Mouse (Mus musculus): Measurements from ENCODE around the gene Ppp3cb. TPM values are rescaled to one million over a fixed set of nuclear protein-coding genes. Genes with fewer than 3 reads are reported as not detected.

Gene Ppp3cb
- polyA plus RNA-seq, 1 experiment from 2014 or later: 81.1 TPM

- peak; percentile 75 for ATAC-seq (ENCODE audit: low read depth)
- H3K27ac ChIP-seq (replicated peaks): no peak within 1 kb of the TSS; the same call in 1 of the 2 replicates
- H3K27me3 ChIP-seq: peaks cover 11% of the 10 kb centered on the region; the same call in 1 of the 2 replicates
- peak within 1 kb of the TSS; percentile 88 for H3K4me2 ChIP-seq
- H3K9me3 ChIP-seq: no peaks in the 10 kb centered on the region
- H3K4me1 ChIP-seq (replicated peaks): 0 out of 2 replicates have a peak, but pooled peaks cover 3% of the 10 kb centered on the region
- peaks cover 10% of the 10 kb centered on the region for H3K36me3 ChIP-seq
- peak within 1 kb of the TSS; percentile 75 for H3K9ac ChIP-seq
- 1% methylated on average over 48 of the region's 48 CpGs for WGBS
- H3K4me3 ChIP-seq: peak within 1 kb of the TSS; percentile 65
Measured at GRCm38 (mm10) chr14:20479291-20480194, 66.8 kb downstream of the Ppp3cb start, which contains the start of gene Anxa7. Gene Anxa7 (minus strand): TSS chr14:20480133.

DNA sequence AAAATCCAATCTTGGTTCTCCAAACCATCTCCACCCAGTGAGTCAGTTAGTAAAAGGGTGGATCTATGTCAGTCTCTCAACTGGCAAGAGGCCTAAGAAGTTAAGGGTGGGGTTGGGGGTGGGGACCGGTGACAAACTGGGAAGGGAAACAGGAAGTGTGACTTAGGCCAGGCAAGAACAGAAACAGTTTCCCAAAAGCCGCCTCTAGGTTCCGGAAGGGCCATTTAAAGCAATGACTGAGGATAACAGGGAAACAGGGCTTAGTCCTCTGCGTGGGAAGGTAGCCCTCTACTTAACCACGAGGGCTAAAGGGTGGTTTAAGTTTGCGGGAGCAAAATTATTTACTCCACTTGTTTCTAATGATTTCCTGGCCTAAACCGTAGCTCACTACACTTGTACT is 67.6 kb downstream of the Ppp3cb start:
- no peak for ATAC-seq (ENCODE audit: low read depth)
- peaks cover 3% of the 10 kb centered on the region; the same call in 1 of the 2 replicates for H3K36me3 ChIP-seq

GRCm38 (mm10) chr14:20478385-20478784 is 68.0 kb downstream of the Ppp3cb start:
- Histone ChIP-seq H3K4me3 (no peak overlapping the region), H3K36me3 (no peaks in the 10 kb centered on the region), H3K9me3 (no peaks in the 10 kb centered on the region), H3K9ac (no peak overlapping the region), H3K27ac (replicated peaks) (no peak overlapping the region), H3K4me1 (replicated peaks) (0 out of 2 replicates have a peak, but pooled peaks cover 3% of the 10 kb centered on the region), H3K27me3 (peaks cover 11% of the 10 kb centered on the region; the same call in 1 of the 2 replicates), H3K4me2 (peak overlapping the region; percentile 88)
- no peak for ATAC-seq (ENCODE audit: low read depth)
- WGBS: 55% methylated on average over 3 of the region's 3 CpGs

More for the DNA sequence above, 67.6 kb downstream of the Ppp3cb start:
- peak overlapping the region; percentile 65 for H3K4me3 ChIP-seq
- 0 out of 2 replicates have a peak, but pooled peaks cover 3% of the 10 kb centered on the region for H3K4me1 ChIP-seq (replicated peaks)
- peaks cover 11% of the 10 kb centered on the region; the same call in 1 of the 2 replicates for H3K27me3 ChIP-seq
- peak overlapping the region; percentile 88 for H3K4me2 ChIP-seq
- no peak overlapping the region; the same call in 1 of the 2 replicates for H3K27ac ChIP-seq (replicated peaks)
- H3K9me3 ChIP-seq: no peaks in the 10 kb centered on the region
- peak overlapping the region; percentile 75; the same call in 1 of the 2 replicates for H3K9ac ChIP-seq
- WGBS: 27% methylated on average over 7 of the region's 7 CpGs

GRCm38 (mm10) chr14:20477261-20478025 is 68.9 kb downstream of the Ppp3cb start:
- no peak overlapping the region for H3K9ac ChIP-seq
- H3K4me2 ChIP-seq: no peak overlapping the region
- no peak overlapping the region for H3K27ac ChIP-seq (replicated peaks)
- no peaks in the 10 kb centered on the region for H3K36me3 ChIP-seq
- no peaks in the 10 kb centered on the region for H3K9me3 ChIP-seq
- peaks cover 11% of the 10 kb centered on the region; the same call in 1 of the 2 replicates for H3K27me3 ChIP-seq
- WGBS: 48% methylated on average over 4 of the region's 4 CpGs
- 0 out of 2 replicates have a peak, but pooled peaks cover 3% of the 10 kb centered on the region for H3K4me1 ChIP-seq (replicated peaks)
- no peak for ATAC-seq (ENCODE audit: low read depth)
- no peak overlapping the region for H3K4me3 ChIP-seq

GRCm38 (mm10) chr14:20460216-20460615 is 86.2 kb downstream of the Ppp3cb start:
- Histone ChIP-seq H3K4me3 (no peak overlapping the region), H3K9me3 (no peaks in the 10 kb centered on the region), H3K9ac (no peak overlapping the region), H3K36me3 (peaks cover 20% of the 10 kb centered on the region), H3K4me1 (replicated peaks) (no peaks in the 10 kb centered on the region), H3K27ac (replicated peaks) (no peak overlapping the region), H3K27me3 (no peaks in the 10 kb centered on the region), H3K4me2 (no peak overlapping the region)
- 82% methylated on average over 14 of the region's 14 CpGs for WGBS
- ATAC-seq (ENCODE audit: low read depth): no peak

DNA sequence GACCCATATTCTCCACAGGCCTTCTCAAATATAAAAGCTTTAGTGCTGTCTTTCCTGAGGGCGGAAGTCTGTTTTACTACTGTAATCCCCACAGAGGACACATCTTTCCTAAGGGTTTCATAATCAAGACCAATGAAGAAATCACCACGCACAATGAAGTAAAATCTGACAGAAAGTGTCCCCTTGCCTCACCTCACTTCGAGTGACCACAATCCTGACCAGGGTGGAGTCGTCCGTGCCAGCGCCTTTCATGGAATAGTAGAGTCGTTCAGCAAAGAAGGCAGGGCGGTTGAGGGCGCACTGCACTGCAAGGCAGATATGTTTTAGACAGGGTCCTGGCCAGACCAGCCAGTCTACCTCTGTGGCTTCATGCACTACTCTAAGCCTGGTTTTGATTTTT is 88.0 kb downstream of the Ppp3cb start:
- no peak for ATAC-seq (ENCODE audit: low read depth)
- H3K27me3 ChIP-seq: no peaks in the 10 kb centered on the region
- no peak overlapping the region for H3K9ac ChIP-seq
- H3K27ac ChIP-seq (replicated peaks): no peak overlapping the region
- no peaks in the 10 kb centered on the region for H3K4me1 ChIP-seq (replicated peaks)
- no peaks in the 10 kb centered on the region for H3K9me3 ChIP-seq
- no peak overlapping the region for H3K4me3 ChIP-seq
- no peak overlapping the region for H3K4me2 ChIP-seq
- H3K36me3 ChIP-seq: peaks cover 13% of the 10 kb centered on the region; the same call in 1 of the 2 replicates
- WGBS: 95% methylated on average over 9 of the region's 9 CpGs

- no peak overlapping the region for H3K27ac ChIP-seq (replicated peaks)
- 96% methylated on average over 5 of the region's 5 CpGs for WGBS
- H3K4me2 ChIP-seq: no peak overlapping the region
- no peaks in the 10 kb centered on the region for H3K36me3 ChIP-seq
- H3K4me1 ChIP-seq (replicated peaks): 0 out of 2 replicates have a peak, but pooled peaks cover 10% of the 10 kb centered on the region
- no peak for ATAC-seq (ENCODE audit: low read depth)
- no peaks in the 10 kb centered on the region for H3K27me3 ChIP-seq
- H3K4me3 ChIP-seq: no peak overlapping the region
- no peaks in the 10 kb centered on the region for H3K9me3 ChIP-seq
- no peak overlapping the region for H3K9ac ChIP-seq
Measured at GRCm38 (mm10) chr14:20452929-20453328, 93.4 kb downstream of the Ppp3cb start.

- Histone ChIP-seq H3K4me3 (peak within 1 kb of the TSS; percentile 36), H3K9ac (peak within 1 kb of the TSS; percentile 52), H3K27me3 (no peaks in the 10 kb centered on the region), H3K4me2 (peak within 1 kb of the TSS; percentile 58), H3K27ac (replicated peaks) (no peak within 1 kb of the TSS), H3K4me1 (replicated peaks) (0 out of 2 replicates have a peak, but pooled peaks cover 10% of the 10 kb centered on the region), H3K9me3 (no peaks in the 10 kb centered on the region), H3K36me3 (no peaks in the 10 kb centered on the region)
- ATAC-seq (ENCODE audit: low read depth): peak; percentile 71; the same call in 1 of the 2 replicates
- WGBS: 6% methylated on average over 15 of the region's 15 CpGs
Measured at GRCm38 (mm10) chr14:20451765-20452331, 94.5 kb downstream of the Ppp3cb start, which contains the start of gene Cfap70. Gene Cfap70 (minus strand): TSS chr14:20452226.

DNA sequence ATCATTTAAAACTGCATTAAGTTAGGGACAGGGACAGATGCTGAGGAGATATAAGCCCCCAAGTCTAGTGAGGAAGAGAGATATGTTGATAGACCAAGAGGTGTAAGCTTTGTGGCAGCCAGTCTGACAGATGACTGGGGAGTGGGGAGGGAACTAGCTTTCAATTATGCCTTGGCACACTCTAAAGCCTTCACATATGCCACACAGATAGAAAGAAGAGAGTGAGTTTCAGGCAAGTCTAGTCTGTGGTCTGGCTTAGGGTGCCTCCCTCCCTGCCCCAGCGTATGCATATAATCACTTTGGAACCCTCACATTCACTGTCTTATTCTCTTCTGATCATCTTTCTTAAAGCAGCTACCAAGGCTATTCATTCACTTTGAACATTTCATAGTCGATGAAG is 95.1 kb downstream of the Ppp3cb start:
- Histone ChIP-seq H3K4me3 (peak overlapping the region; percentile 36), H3K9ac (peak overlapping the region; percentile 52; the same call in 1 of the 2 replicates), H3K4me2 (peak overlapping the region; percentile 58), H3K36me3 (no peaks in the 10 kb centered on the region), H3K4me1 (replicated peaks) (0 out of 2 replicates have a peak, but pooled peaks cover 10% of the 10 kb centered on the region), H3K27me3 (no peaks in the 10 kb centered on the region), H3K9me3 (no peaks in the 10 kb centered on the region), H3K27ac (replicated peaks) (no peak overlapping the region)
- 16% methylated on average over 2 of the region's 2 CpGs for WGBS
- no peak for ATAC-seq (ENCODE audit: low read depth)

Data from neural tube, embryonic 13.5 days (tissue).